Mouse (Mus musculus) right cerebral cortex, postnatal 25 days (tissue): Measurements from ENCODE around the gene Myo1g.

ENCODE experiments used
- DNase-seq: peaks from one replicate; pipeline ENCODE4 v3.0.0; 2022

Myo1g gene

DNA sequence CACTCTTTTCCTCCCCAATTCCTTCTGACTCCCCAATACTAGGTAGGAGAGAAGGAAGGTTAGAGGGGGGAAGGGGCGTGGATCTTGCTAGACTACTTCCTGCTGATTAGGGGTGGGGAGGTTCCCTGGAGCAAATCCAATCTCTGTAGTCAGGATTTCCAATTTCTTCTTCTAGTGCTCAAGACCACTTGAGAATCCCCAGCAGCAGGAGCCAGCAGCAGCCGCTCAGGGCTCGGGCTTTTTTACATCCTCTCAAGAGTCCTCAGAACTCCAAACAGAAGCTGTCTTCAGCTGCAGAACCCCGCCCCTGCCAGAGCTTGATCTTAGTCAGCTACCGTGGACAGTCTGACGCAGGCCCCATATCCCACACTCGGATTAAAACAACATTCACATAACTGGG, 33.3 kb downstream of the Myo1g start:
- no peak for DNase-seq

DNA sequence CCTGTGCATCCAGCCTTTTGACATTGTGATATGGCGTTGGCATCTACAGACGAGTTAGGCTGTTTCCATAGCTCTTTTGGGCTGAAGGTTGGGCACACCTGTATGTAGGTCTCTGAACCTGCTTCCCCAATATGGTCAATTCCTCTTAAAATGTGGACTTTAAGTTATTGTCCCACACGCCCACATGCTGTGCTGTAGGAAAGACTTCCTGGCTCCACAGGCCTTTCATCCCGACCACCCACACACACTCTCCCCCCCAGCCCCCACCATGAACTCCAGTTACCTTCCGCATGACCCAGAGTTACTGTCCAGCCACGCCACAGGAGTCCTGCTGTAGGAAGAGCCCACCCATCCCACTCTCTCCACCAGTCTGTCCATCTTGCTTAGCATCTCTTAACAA, 33.8 kb downstream of the Myo1g start:
- no peak for DNase-seq

DNA sequence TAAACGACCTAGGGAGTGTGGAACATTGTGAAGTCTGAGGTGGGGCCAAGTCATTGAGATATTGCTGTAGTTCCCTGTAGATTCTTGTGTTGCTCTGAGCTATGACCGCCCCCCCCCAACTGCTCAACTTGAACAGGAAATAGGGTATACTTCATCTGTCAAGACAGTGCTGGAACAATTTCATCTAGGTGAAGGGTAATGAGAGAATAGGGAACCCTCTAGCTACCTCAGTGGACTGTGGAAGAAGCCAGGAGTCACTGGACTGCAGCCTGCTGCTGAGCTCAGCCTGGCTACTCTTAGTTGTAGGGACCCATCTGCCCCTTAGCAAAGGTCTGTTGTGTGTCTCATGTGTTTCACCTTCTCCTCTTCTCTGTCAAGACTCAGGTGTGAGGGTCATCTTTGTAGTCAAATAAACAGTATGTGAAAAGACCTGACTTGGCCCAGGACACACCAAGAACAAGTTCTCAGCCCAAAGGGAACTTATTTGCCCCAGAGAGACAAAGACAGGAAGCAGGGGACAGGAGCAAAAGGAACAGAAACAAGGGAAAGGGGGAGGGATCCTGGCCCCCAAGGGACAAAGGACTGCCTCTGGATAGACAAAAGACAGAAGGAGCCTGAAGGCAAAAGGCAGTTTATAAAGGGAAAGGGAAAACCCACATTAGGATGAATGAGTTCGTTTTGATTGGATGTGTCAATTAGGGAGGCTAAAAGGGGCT, 36.4 kb downstream of the Myo1g start:
- DNase-seq: no peak

DNA sequence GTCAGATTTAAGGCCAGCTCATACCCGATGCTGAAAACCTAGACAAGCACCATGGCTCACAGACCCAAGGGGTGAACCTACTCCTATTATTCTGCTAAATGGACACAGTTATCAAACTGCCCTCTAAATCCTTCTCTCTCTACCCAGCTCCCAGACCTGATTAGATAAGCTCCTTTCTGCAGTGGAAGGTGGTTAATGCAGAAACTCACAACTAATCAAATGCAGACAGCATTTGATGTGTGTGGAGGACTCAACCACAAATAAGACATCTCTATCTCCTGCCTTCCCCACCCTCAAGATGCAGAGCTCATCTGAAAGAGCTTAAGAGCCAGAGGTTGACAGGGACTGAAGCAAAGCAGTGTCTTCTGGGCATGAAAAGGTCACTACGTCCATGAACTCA, 37.7 kb downstream of the Myo1g start:
- no peak for DNase-seq

DNA sequence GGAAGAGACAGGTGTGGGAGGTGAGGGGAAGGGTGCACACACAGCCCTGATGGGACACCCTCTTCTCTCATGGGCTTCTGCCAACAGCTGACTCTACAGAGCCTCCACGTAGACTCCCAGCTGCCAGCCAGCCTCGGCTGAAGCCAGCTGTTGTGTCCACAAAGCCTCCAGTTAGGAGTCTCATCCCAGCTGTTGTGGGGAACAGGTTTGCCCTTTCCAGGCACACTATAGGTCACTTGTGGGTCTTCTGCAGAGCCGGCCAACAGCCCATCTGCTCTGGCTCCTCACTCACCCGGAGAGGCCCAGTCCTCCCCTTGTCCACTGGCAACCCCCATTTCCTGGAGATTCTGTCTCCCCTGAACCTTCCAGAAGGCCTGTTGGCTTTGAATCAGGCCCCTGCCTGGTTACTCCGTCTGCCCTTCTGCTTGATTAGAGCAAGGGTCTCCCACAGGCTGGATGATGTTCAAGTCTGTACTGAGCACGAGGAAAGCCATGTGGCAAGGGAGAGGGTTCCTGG, 39.0 kb downstream of the Myo1g start:
- DNase-seq: no peak

DNA sequence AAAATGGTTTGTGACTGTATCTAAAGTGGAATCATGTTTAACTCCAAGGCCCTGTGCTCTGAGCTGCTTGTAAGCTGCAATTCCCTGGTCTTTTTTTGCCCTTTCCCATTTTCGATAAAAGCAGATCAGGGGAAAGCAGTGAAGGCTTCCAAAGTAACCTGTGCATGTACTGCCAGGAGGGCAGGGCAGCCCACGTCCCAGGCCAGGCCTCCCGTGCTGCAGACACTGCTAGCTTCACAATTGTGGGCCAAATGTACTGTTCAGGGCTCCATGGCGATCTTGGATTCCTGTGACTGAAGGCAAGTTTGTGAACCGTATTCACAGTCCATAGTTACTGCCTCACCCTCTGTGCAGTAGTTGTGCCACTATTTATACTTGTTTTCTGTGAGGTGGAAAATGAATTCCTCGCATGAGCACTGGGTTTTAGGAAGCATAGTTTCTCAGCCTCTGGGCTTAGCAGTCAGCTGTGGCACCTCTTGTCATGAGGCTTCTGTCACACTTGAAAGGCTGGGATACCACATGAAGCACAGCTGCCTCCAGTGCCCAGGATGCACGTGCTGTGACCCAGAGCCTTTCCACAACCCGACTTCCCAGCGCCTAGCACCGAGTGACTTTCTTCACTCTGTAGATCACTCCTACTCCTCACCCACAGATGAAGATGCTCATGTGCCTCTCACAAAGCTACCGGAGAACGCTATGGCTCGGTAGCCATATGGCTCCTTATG, 39.9 kb downstream of the Myo1g start:
- no peak for DNase-seq

DNA sequence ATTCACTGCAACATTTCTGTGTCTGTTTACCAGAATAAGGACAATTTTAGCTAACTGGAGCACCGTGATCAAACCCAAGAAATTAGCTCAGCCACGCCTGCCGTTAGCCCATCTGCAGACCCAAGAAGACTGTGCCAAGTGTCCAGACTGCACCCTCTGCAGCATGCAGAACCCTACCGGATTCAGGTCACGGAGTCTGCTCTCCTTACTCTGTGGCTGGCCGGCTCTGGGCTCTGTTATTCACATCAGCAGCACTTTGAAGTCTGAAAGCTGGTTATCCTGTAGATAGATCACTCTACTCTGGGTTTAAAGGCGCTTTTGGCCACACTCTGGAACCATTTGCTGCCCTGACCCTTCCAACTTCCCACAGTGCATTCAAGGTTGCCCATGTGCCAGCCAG, 40.6 kb downstream of the Myo1g start:
- DNase-seq: no peak

DNA sequence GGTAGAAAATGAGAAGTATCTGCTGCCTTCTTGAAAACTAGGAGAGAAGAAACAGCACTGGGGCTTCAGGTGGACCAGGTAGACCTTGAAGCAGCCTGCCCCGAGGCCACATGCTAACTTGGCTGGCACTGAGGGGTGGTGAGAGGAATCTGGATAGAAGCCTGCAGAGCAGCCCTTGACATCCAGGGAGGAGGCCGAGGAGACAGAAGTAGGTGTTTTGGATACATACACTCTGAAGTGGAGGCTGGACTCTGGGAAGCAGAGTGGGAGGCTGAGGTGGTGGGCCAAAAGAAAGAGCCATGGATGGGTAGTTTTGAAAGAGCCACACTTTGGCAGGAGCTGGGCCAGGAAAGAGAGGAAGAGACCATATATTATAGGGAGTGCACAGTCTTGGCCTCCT, 41.5 kb downstream of the Myo1g start:
- no peak for DNase-seq

DNA sequence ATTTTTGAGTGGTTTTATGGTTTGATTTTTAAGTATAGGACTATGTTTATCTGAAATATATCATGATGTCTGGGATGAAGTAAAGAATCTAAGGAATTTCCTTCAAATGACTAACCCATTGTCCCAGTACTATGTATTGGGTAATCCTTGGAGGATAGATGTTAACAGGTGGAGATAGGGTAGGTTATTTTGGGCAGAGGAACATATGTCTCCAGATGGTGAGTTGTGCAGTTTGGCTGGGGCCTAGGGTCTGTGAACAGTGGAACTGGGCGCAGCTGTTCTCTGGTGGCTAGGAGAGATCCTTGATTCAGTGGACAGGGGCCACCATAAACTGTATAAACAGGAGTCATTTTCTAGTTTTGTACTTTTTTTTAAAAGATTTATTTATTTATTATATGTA, 43.4 kb downstream of the Myo1g start:
- DNase-seq: no peak

DNA sequence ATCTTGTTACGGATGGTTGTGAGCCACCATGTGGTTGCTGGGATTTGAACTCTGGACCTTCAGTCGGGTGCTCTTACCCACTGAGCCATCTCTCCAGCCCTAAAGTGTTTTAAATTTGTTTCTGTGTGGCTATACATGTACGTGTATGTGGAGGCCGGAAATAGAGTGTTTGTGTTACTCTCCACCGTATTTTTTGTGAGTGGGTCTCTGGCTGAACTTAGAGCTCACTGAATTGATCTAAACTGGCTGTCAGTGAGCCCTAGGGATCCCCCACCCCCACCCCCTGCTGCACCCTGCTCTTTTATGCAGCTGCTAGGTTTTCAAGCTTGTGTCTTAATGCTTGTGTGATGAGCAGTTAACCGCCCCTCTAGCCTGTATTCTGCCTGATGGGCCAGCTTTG, 43.9 kb downstream of the Myo1g start:
- DNase-seq: no peak

DNA sequence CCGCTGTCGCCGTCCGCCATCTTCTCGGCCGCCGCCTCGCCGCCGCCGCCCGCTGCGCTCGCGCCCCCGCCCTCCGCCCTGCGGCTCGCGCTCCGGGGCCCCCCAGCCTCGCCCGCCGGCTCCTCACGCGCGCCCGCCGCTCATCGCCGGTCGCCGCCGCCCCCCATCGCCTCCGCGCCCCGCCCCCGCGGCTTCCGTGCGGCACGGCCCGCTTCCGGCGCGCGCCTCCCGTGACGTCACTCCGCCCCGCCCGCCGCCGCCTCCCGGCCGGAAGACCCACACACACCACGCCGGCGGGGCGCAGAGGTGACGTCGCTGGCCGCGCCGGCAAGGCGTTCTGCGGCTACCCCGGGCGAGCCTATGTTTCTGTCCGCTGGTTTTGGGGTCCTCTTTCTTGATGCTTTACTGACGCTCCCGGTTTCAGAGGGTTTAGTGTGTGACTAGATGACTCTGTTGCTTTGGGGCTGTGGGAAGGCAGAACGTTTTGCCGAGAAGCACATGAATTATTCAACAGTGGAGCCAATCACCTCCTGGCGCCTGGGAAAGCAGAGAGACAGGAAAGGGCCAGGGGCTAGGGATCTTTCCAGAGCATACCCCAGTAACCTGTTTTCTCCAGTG, 44.8 kb downstream of the Myo1g start, which contains the start of gene Purb:
TSS of gene Purb (minus strand) at position 51 of the 618 bp plus-strand sequence.
- peak; percentile 94 for DNase-seq

DNA sequence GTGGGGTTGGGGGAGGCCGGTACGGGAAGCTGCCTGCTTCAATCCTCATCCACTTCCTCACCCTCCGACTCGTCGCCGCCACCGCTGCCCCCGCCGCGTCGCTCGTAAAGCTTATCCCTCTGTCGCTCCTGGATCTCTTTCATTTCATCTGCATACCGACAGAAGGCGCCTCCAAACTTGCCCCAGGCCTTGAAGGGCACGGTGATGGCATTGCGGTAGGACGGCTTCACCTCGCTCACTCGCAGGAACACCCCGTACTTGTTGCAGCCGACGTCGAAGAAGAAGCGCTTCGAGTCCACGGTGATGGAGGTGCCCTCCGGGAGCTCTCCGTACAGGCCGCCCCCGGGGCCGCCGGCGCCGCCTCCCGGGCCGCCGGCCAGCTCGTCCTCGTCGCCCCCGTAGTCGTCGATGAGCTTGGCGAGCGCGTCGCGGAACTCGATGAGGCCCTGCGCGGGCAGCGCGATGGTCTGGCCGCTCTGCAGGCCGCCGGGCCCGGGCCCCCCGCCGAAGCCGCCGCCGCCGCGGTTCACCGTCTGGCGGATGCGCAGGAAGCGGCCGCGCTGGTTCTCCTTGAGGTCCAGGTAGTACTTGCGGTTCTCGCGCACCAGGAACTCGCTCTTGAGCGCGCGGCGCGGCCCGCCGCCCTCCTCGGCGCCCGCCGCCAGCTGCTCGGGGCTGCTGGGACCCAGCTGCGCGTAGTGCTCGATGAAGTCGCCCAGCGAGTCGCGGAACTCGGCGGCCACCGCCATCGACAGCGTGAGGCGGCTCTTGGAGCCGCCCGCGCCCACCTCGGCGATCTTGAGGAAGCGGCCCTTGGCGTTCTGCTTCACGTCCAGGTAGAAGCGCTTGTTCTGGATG, 45.7 kb downstream of the Myo1g start:
- DNase-seq: peak; percentile 60

DNA sequence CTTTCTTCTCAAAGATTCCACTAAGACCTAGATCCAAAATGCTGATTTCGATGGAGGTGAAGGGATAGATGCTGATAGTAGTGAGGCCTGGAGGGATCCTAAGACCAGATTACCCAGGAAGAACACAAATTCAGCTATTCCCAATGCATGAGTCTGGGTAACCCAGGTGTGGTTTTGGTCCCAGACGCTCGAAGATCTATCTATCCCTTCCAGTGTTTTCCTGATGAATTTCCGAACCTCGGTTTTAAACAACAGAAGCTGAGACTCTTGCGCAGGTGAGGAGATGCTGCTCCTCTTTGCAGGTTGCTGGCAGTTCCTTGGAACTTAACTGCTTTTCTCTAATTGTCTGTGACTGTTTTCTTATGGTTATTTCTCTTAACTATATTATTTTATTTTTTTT, 46.4 kb downstream of the Myo1g start:
- DNase-seq: no peak

DNA sequence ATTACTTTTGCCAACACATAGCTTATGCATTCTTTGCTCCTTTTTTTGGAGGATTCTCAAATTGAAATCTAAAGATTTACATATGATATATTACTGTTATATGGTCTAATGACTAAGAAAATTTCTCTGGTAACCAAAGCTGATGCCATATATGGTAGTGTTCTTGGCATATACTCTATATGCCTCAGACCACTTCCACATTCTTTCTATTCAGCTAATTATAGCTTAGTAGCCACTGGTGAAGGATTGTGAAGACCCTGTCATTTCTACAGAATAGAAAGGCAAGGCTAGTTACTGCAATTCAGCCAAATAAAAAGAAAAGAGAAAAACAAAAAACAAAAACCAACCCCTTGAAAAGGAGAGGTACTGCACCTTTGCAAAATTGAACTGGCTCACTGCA, 48.7 kb downstream of the Myo1g start:
- no peak for DNase-seq

DNA sequence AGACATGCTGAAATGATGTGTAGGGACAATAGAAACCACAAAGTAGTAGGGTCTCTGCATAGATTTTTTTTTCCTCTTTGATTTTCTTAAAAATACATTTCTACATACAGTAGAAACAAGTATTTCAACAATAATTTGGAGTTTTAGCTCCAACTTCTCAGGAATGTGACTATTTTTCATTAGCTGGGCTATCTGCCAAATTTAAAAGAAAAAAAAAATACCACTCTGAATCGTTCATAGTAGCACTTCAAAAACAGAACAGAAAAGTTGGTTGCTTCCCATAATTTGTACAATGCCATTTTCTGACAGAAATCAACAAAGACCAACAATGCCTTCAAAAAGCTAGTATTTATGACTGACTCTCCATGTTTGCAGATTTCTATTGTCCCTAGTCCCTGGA, 49.3 kb downstream of the Myo1g start:
- no peak for DNase-seq

DNA sequence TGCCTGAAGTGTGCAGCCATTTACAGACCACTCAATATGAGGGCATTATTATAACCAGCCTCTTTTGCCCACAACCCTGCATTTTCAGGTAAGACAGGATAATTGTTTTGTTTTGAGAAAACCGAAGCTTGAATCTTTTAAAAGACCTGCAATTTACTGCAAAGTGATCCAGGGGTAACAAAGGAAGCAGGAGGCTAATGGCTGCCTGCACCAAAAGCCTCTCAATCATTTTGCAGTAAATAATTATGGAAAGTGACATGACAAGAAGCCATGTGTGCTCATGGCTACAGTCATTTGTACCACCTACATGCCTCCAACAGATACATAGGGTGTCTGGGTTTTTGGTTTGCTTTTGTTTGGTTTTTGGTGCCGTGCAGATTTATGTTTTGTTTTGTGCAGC, 49.7 kb downstream of the Myo1g start:
- DNase-seq: no peak

DNA sequence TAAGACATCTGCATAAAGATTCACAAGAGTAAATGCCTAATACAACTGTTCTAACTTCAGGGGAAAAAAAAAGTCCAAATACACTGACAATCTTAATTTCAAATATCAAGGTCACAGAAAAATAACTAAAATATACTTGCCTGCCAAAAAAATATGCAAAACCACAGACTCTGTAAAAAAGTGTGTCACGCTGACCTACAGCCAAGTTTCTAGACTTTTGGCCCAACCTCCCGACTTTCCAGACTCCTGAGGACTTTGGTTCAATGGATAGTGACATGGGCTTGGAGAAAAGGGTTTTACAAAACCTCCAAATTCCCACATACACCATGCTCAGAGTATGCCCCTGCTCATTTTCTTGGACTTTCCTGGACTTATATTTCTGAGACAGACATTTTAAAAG, 52.2 kb downstream of the Myo1g start:
- DNase-seq: no peak

DNA sequence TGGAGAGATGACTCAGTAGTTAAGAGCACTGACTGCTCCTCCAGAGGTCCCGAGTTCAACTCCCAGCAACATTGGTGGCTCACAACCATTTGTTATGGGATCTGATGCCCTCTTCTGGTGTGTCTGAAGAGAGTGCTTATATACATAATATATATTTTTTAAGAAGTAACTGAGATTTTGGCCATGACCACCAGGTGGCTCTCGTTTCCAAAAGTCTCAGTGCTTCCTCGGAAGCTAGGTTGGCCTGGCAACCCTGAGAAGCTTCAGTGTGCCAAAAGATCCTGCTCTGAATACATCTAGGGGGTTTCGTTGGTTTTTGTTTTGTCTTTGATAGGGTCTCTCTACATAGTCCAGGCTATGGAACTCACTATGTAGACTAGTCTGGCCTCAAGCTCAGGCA, 55.6 kb downstream of the Myo1g start:
- peak; percentile 35 for DNase-seq

DNA sequence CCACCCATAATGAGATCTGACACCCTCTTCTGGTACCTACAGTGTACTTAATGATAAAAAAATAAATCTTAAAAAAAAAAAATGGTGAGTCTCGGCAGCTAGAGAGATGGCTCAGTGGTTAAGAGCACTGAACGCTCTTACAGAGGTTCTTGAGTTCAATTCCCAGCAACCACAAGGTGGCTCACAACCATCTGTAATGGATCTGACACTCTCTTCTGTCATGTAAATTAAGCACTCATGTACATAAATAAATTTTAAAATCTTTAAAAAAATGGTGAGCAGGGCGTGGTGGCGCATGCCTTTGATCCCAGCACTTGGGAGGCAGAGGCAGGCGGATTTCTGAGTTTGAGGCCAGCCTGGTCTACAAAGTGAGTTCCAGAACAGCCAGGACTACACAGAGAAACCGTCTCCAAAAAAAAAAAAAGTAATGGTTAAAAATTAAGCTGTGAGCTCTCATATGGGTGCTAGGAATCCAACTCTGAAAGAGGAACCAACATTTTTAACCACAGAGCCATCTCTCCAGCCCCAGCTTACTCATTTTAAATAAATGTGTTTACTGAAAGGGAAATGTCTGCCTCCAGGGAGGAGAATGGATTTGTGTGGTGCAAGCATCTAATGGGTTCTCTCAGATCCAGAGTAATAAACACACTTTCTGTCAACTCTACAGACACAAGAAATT, 57.5 kb downstream of the Myo1g start:
- DNase-seq: no peak
